Mouse (Mus musculus) limb, embryonic 13.5 days (tissue): ENCODE measurements around the gene Has3. TPM values are rescaled to one million over a fixed set of nuclear protein-coding genes. Genes with fewer than 3 reads are reported as not detected.
"Not testable (repeated sequence)": the region's sequence is repeated elsewhere in the genome, so short reads cannot be mapped to it uniquely, and the experiment has no call there.

Experiments
- ATAC-seq: fragments of 200-750 bp; cut with Nextera tagmentation; 2 replicates; pipeline ENCODE4 v1.8.0; 2017; ENCODE audit warnings: low read depth, moderate number of reproducible peaks, moderate TSS enrichment; ENCODE audit not compliant: low FRiP score
- H3K27ac ChIP-seq: fragments of 300-500 bp; sonication (generic); 2 replicates; pipeline ENCODE4 v1.5.1; 2015; ENCODE audit warnings: inconsistent platforms, mild to moderate bottlenecking, moderate library complexity
- H3K27me3 ChIP-seq: fragments of 300-500 bp; sonication (generic); 2 replicates; pipeline ENCODE4 v1.6.1; 2015; ENCODE audit warnings: mild to moderate bottlenecking, inconsistent platforms
- H3K36me3 ChIP-seq: fragments of 300-500 bp; sonication (generic); 2 replicates; pipeline ENCODE4 v1.6.1; 2015; ENCODE audit warnings: inconsistent platforms, mild to moderate bottlenecking, moderate library complexity
- H3K4me1 ChIP-seq: fragments of 300-500 bp; sonication (generic); 2 replicates; pipeline ENCODE4 v1.6.1; 2015; ENCODE audit warnings: inconsistent platforms
- H3K4me2 ChIP-seq: fragments of 300-500 bp; sonication (generic); replicated peaks from 2 replicates; pipeline ENCODE4 v1.6.1; 2015; ENCODE audit warnings: inconsistent platforms, mild to moderate bottlenecking, moderate library complexity
- H3K4me3 ChIP-seq: fragments of 300-500 bp; sonication (generic); 2 replicates; pipeline ENCODE4 v1.5.1; 2015; ENCODE audit warnings: moderate library complexity, mild to moderate bottlenecking, inconsistent platforms
- H3K9ac ChIP-seq: fragments of 300-500 bp; sonication (generic); 2 replicates; pipeline ENCODE4 v1.6.1; 2015; ENCODE audit warnings: mild to moderate bottlenecking, inconsistent platforms
- H3K9me3 ChIP-seq: fragments of 300-500 bp; sonication (generic); 2 replicates; pipeline ENCODE4 v1.6.1; 2016; ENCODE audit warnings: inconsistent platforms
- WGBS: fragments of 180-500 bp; shearing (Covaris S2); methylation state at CpG from one replicate; pipeline ENCODE4 v1.1.7; 2015; 5-methylcytosine and 5-hydroxymethylcytosine counted together
- polyA plus RNA-seq: library from polyadenylated mRNA; unstranded; fragments of >200 nt; fragmentation: Nextera tagmentation; extraction: Ambion mirVana; gene quantifications from 2 replicates; pipeline ENCODE4 v1.2.1, GENCODE M21; 2015

Gene Has3
- polyA plus RNA-seq, 1 experiment from 2014 or later, result 0.25 TPM

DNA sequence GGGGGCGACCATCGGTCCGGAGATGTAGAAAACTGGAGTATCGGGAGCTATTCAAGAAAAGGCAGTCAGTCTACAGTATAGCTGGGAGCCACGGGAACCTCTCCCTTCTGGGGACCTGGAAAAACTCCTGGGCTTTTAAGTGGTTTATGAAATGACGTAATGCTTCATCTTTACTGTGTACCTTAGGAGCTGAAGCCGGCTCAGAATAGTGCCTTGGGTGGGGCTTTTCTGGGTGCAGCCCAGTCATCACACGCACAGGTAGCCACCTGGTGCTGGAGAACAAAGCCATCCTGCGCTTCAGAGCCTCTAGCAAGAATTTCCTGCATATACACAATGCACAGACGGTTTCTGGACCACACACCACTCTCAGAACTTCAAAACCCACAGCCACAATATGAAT lies 7.2 kb upstream of the Has3 start:
- H3K27me3 ChIP-seq, result 0 out of 2 replicates have a peak, but pooled peaks cover 4% of the 10 kb centered on the region
- H3K9ac ChIP-seq, result no peak overlapping the region
- no peak overlapping the region for H3K4me2 ChIP-seq
- H3K27ac ChIP-seq, result no peak overlapping the region
- H3K36me3 ChIP-seq, result no peaks in the 10 kb centered on the region
- no peaks in the 10 kb centered on the region for H3K4me1 ChIP-seq
- H3K4me3 ChIP-seq, result no peak overlapping the region
- ATAC-seq, result no peak
- 79% methylated on average over 10 of the region's 10 CpGs for WGBS
- no peaks in the 10 kb centered on the region for H3K9me3 ChIP-seq

DNA sequence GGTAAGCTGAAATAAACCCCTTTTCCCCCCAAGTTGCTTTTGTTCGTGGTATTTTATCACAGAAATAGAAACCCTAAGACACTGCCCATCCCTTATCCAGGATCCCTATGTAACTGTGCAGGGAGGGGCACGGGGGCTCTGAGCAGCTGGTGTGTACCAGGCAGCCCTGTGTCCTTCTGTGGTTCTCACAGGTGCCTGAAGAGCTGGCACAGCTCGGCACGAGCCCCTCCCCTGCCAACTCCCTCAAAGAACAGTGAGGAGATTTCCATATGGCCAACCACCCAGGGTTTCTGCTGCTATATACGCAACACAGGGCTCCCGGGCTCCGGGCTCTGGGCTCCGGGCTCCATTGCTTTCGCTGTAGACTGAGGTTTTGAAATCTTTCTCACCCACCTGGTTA lies 4.7 kb upstream of the Has3 start:
- no peak overlapping the region for H3K4me2 ChIP-seq
- H3K4me1 ChIP-seq, result peaks cover 9% of the 10 kb centered on the region
- no peak overlapping the region for H3K27ac ChIP-seq
- peaks cover 29% of the 10 kb centered on the region for H3K27me3 ChIP-seq
- WGBS, result 68% methylated on average over 9 of the region's 9 CpGs
- no peak for ATAC-seq
- H3K9ac ChIP-seq, result no peak overlapping the region
- no peaks in the 10 kb centered on the region for H3K36me3 ChIP-seq
- H3K9me3 ChIP-seq, result no peaks in the 10 kb centered on the region
- no peak overlapping the region for H3K4me3 ChIP-seq

GRCm38 (mm10) chr8:106870537-106871327 lies 690 bp downstream of the Has3 start:
- ATAC-seq, result peak; percentile 44; the same call in 1 of the 2 replicates
- no peak overlapping the region for H3K27ac ChIP-seq

GRCm38 (mm10) chr8:106871328-106871926 lies 1.4 kb downstream of the Has3 start:
- H3K4me1 ChIP-seq, result peaks cover 36% of the 10 kb centered on the region
- 2% methylated on average over 15 of the region's 15 CpGs for whole genome bisulfite sequencing
- peaks cover 15% of the 10 kb centered on the region for H3K36me3 ChIP-seq
- peak overlapping the region; percentile 74 for H3K9ac ChIP-seq
- peaks cover 75% of the 10 kb centered on the region for H3K27me3 ChIP-seq
- H3K4me3 ChIP-seq, result peak overlapping the region; percentile 65
- no peak for ATAC-seq
- peak overlapping the region; percentile 100 for H3K4me2 ChIP-seq
- no peaks in the 10 kb centered on the region for H3K9me3 ChIP-seq
- no peak overlapping the region for H3K27ac ChIP-seq

More at GRCm38 (mm10) chr8:106870537-106871327, 690 bp downstream of the Has3 start:
- under 1% methylated on average over 63 of the region's 63 CpGs for WGBS
- peak overlapping the region; percentile 100 for H3K4me2 ChIP-seq
- peaks cover 75% of the 10 kb centered on the region for H3K27me3 ChIP-seq
- no peaks in the 10 kb centered on the region for H3K9me3 ChIP-seq
- H3K4me1 ChIP-seq, result peaks cover 36% of the 10 kb centered on the region
- peaks cover 12% of the 10 kb centered on the region for H3K36me3 ChIP-seq
- H3K9ac ChIP-seq, result peak overlapping the region; percentile 74
- H3K4me3 ChIP-seq, result peak overlapping the region; percentile 65

DNA sequence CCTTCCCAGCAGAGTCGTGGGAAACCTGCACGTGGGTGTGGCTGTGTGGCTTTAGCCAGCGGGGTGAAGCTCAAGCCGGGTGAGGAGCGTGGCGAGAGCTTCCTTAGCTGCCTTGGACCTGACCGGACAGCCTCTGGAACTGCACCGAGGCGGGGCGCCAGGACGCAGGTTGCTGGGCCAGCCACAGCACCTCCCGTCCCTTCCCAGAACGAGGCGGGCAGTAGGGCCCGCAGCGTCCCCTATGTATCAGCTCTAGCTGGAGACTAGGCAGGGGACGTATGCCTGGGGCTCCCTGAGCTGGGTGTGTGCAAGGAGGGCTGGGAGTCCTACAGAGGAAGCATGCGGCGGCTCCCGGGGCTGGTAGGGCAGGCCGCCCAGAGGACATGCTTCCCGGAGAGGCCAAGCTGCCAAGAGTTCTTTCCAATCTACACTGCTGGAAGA lies 1.9 kb downstream of the Has3 start:
- ATAC-seq, result peak; percentile 37; the same call in 1 of the 2 replicates
- H3K36me3 ChIP-seq, result peaks cover 20% of the 10 kb centered on the region
- H3K9me3 ChIP-seq, result no peaks in the 10 kb centered on the region
- peaks cover 75% of the 10 kb centered on the region for H3K27me3 ChIP-seq
- H3K4me1 ChIP-seq, result peaks cover 36% of the 10 kb centered on the region
- H3K4me3 ChIP-seq, result peak overlapping the region; percentile 65
- H3K27ac ChIP-seq, result no peak overlapping the region
- H3K9ac ChIP-seq, result peak overlapping the region; percentile 59
- 1% methylated on average over 22 of the region's 22 CpGs for WGBS
- H3K4me2 ChIP-seq, result peak overlapping the region; percentile 100

GRCm38 (mm10) chr8:106872454-106873034 lies 2.5 kb downstream of the Has3 start:
- Histone ChIP-seq H3K9ac (peak overlapping the region; percentile 59), H3K4me1 (peaks cover 36% of the 10 kb centered on the region), H3K4me2 (peak overlapping the region; percentile 100), H3K36me3 (peaks cover 25% of the 10 kb centered on the region), H3K4me3 (peak overlapping the region; percentile 65), H3K27me3 (peaks cover 71% of the 10 kb centered on the region), H3K9me3 (no peaks in the 10 kb centered on the region), H3K27ac (no peak overlapping the region)
- no peak for ATAC-seq
- WGBS, result 7% methylated on average over 8 of the region's 8 CpGs

- H3K27me3 ChIP-seq, result no peaks in the 10 kb centered on the region
- no peak for ATAC-seq
- H3K27ac ChIP-seq, result no peak overlapping the region
- peaks cover 87% of the 10 kb centered on the region for H3K36me3 ChIP-seq
- no peak overlapping the region for H3K9ac ChIP-seq
- H3K4me1 ChIP-seq, result no peaks in the 10 kb centered on the region
- no peak overlapping the region for H3K4me2 ChIP-seq
- no peak overlapping the region for H3K4me3 ChIP-seq
- H3K9me3 ChIP-seq, result no peaks in the 10 kb centered on the region
- WGBS, result 91% methylated on average over 8 of the region's 8 CpGs
Observed at GRCm38 (mm10) chr8:106880121-106880707, 10.2 kb downstream of the Has3 start.

- not testable (repeated sequence) for H3K9me3 ChIP-seq, H3K27ac ChIP-seq, H3K27me3 ChIP-seq, H3K4me2 ChIP-seq, H3K4me1 ChIP-seq, H3K4me3 ChIP-seq, ATAC-seq, H3K9ac ChIP-seq
- 96% methylated on average over 11 of the region's 11 CpGs for WGBS
- H3K36me3 ChIP-seq, result peaks cover 77% of the 10 kb centered on the region
Observed at GRCm38 (mm10) chr8:106884094-106884493, 14.1 kb downstream of the Has3 start.

GRCm38 (mm10) chr8:106884826-106885400 lies 14.9 kb downstream of the Has3 start:
- H3K9ac ChIP-seq, ATAC-seq, H3K9me3 ChIP-seq, H3K4me2 ChIP-seq, H3K27ac ChIP-seq, H3K4me3 ChIP-seq, H3K27me3 ChIP-seq, H3K4me1 ChIP-seq: not testable (repeated sequence)
- WGBS, result 91% methylated on average over 4 of the region's 4 CpGs
- H3K36me3 ChIP-seq, result peaks cover 68% of the 10 kb centered on the region

- H3K4me3 ChIP-seq, result no peak overlapping the region
- H3K27ac ChIP-seq, result no peak overlapping the region
- no peak overlapping the region for H3K9ac ChIP-seq
- peaks cover 44% of the 10 kb centered on the region for H3K36me3 ChIP-seq
- H3K4me1 ChIP-seq, result peaks cover 19% of the 10 kb centered on the region
- no peak overlapping the region for H3K4me2 ChIP-seq
- no peaks in the 10 kb centered on the region for H3K9me3 ChIP-seq
- WGBS, result 53% methylated on average over 5 of the region's 5 CpGs
- ATAC-seq, result no peak
- H3K27me3 ChIP-seq, result no peaks in the 10 kb centered on the region
Observed at GRCm38 (mm10) chr8:106887336-106888189, 17.5 kb downstream of the Has3 start.

DNA sequence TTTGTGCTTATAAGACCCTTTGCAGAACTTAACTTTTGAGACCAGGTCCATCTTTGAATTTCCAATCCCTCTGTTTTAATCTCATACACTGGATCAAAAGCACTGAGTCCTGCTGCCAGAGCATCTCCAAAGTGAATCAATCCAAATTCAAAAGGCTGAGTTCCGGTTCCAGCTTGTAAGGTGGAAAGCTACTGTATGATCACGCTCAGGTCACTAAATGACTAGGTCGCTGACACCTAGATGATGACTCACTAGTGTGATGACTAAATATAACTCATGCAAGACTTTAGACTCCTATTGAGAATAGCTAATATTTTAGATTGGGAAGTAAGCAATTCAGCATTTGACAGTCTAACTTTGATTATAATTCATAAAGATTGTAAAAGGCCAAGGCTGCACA lies 18.8 kb downstream of the Has3 start:
- no peak for ATAC-seq
- 84% methylated on average over 3 of the region's 3 CpGs for WGBS

More for the DNA sequence above, 18.8 kb downstream of the Has3 start:
- H3K36me3 ChIP-seq, result peaks cover 32% of the 10 kb centered on the region
- H3K4me3 ChIP-seq, result no peak overlapping the region
- H3K27ac ChIP-seq, result no peak overlapping the region
- no peak overlapping the region for H3K4me2 ChIP-seq
- H3K9ac ChIP-seq, result no peak overlapping the region
- H3K27me3 ChIP-seq, result no peaks in the 10 kb centered on the region
- H3K9me3 ChIP-seq, result no peaks in the 10 kb centered on the region
- peaks cover 19% of the 10 kb centered on the region for H3K4me1 ChIP-seq
